Mouse (Mus musculus): ENCODE data around the gene Tekt5.

- TF ChIP-seq POLR2A (IDR thresholded peaks at IDR 0.05; ENCODE audit: insufficient read length, low read depth) (no peak), USF1 (IDR thresholded peaks at IDR 0.05; ENCODE audit: low read depth) (no peak), MYOG (IDR thresholded peaks at IDR 0.05; ENCODE audit: control insufficient read depth in 1 of 3, insufficient read depth in 1 of 3, insufficient read length in 2 of 3, low read depth in 2 of 3) (no peak), MYOD1 (IDR thresholded peaks at IDR 0.05; ENCODE audit: control insufficient read depth in 1 of 3, insufficient read length in 2 of 3, low read depth in 2 of 3) (no peak), POLR2AphosphoS2 (IDR thresholded peaks at IDR 0.05; ENCODE audit: insufficient read length, low read depth) (no peak)
These were observed 84.2 kb downstream of the Tekt5 start for GRCm38 (mm10) chr16:10311086-10311485.
